Mouse (Mus musculus): Measurements from ENCODE around the gene Mlf2. TPM values are rescaled to one million over a fixed set of nuclear protein-coding genes. Genes with fewer than 3 reads are reported as not detected.

Mlf2 gene
- total and polyA plus RNA-seq, 3 experiments: 116 to 203 (median 124) TPM

- Histone ChIP-seq H3K4me1 (ENCODE audit: control insufficient read depth in 1 of 2, insufficient read depth in 2 of 2) (peaks cover 7 to 52% of the 10 kb centered on the region in 2 experiments), H3K4me2 (ENCODE audit: insufficient read depth, low read depth, poor library complexity, severe bottlenecking) (peak within 1 kb of the TSS; percentile 35; the same call in 1 of the 2 replicates), H3K79me2 (replicated peaks; ENCODE audit: control insufficient read depth, extremely low read depth, insufficient read depth, poor library complexity, severe bottlenecking) (no peaks in the 10 kb centered on the region), H3K9ac (ENCODE audit: insufficient read depth, low read depth) (no peak within 1 kb of the TSS), H3K36me3 (replicated peaks in 1 of 2; ENCODE audit: control insufficient read depth in 1 of 2, insufficient read depth in 1 of 2, low read length in 1 of 2) (peaks cover 0 to under 1% of the 10 kb centered on the region in 2 experiments), H3K9me3 (replicated peaks; ENCODE audit: low read length) (no peaks in the 10 kb centered on the region), H3K27me3 (replicated peaks) (peaks cover 10% of the 10 kb centered on the region), H3K4me3 (replicated peaks in 1 of 3; ENCODE audit: low read depth in 2 of 3, low read length in 2 of 3, poor library complexity in 1 of 3) (no peak within 1 kb of the TSS), H3K27ac (ENCODE audit: insufficient read depth, low read depth) (no peak within 1 kb of the TSS)
- in situ Hi-C loops (cut with MboI; ENCODE audit: low pct_ligation_motif_present, low pct_unique_long_range_greater_than_20kb, low sequenced_read_pairs) (no loop called here), dilution Hi-C loops (cut with MboI; ENCODE audit: extremely low pct_ligation_motif_present, extremely low pct_unique_long_range_greater_than_20kb, low sequenced_read_pairs) (no loop called here)
- DNase-seq (ENCODE audit: extremely low read depth): peak; percentile 95
- TF ChIP-seq EP300 (IDR thresholded peaks at IDR 0.05; ENCODE audit: low read length): no peak
- no peak for TF ChIP-seq ELF1 (IDR thresholded peaks at IDR 0.05; ENCODE audit: low read depth, low read length)
- TF ChIP-seq JUN (IDR thresholded peaks at IDR 0.05; ENCODE audit: insufficient read depth, low read depth, low read length): no peak
- TF ChIP-seq SIN3A (IDR thresholded peaks at IDR 0.05; ENCODE audit: low read length): no peak
- TF ChIP-seq ETS1 (conservative IDR thresholded peaks at IDR 0.05; ENCODE audit: low read depth, low read length): no peak
- TF ChIP-seq TBP (conservative IDR thresholded peaks at IDR 0.05; ENCODE audit: low read depth, low read length): no peak
- peak; percentile 72 for TF ChIP-seq MAZ (IDR thresholded peaks at IDR 0.05; ENCODE audit: low read depth, low read length)
- no peak for TF ChIP-seq HCFC1 (IDR thresholded peaks at IDR 0.05; ENCODE audit: low read depth, low read length)
- TF ChIP-seq KAT2A (IDR thresholded peaks at IDR 0.05; ENCODE audit: insufficient replicate concordance, low read length): no peak
- no peak for TF ChIP-seq MAX (IDR thresholded peaks at IDR 0.05; ENCODE audit: low read length)
- TF ChIP-seq USF1 (IDR thresholded peaks at IDR 0.05; ENCODE audit: low read depth, low read length): no peak
- TF ChIP-seq ZNF384 (IDR thresholded peaks at IDR 0.05; ENCODE audit: low read depth, low read length): no peak
- no peak for TF ChIP-seq ZMIZ1 (IDR thresholded peaks at IDR 0.05; ENCODE audit: low read depth, low read length)
- no peak for TF ChIP-seq MYC (IDR thresholded peaks at IDR 0.05; ENCODE audit: low read depth, low read length)
- no peak for TF ChIP-seq SMC3 (IDR thresholded peaks at IDR 0.05; ENCODE audit: low read depth, low read length)
- peak; percentile 97 for TF ChIP-seq CHD2 (IDR thresholded peaks at IDR 0.05; ENCODE audit: low read length)
- TF ChIP-seq MXI1 (IDR thresholded peaks at IDR 0.05; ENCODE audit: low read depth, low read length): peak; percentile 95
- no peak for TF ChIP-seq POLR2A (IDR thresholded peaks at IDR 0.05; ENCODE audit: low read depth, low read length)
- TF ChIP-seq TCF12 (IDR thresholded peaks at IDR 0.05; ENCODE audit: low read depth, low read length): no peak
- TF ChIP-seq MAFK (IDR thresholded peaks at IDR 0.05; ENCODE audit: insufficient replicate concordance, low read length): no peak
- no peak for TF ChIP-seq RAD21 (IDR thresholded peaks at IDR 0.05; ENCODE audit: low read depth, low read length)
- TF ChIP-seq JUND (conservative IDR thresholded peaks at IDR 0.05; ENCODE audit: low read depth, low read length): no peak
Measured at GRCm38 (mm10) chr6:124919695-124920317, 11.4 kb upstream of the Mlf2 start, which contains the start of gene Ptms. TSS of gene Ptms (minus strand) at chr6:124920103.

Data from CH12.LX (cell line).